Mouse (Mus musculus): ENCODE data around the gene Treh.

DNA sequence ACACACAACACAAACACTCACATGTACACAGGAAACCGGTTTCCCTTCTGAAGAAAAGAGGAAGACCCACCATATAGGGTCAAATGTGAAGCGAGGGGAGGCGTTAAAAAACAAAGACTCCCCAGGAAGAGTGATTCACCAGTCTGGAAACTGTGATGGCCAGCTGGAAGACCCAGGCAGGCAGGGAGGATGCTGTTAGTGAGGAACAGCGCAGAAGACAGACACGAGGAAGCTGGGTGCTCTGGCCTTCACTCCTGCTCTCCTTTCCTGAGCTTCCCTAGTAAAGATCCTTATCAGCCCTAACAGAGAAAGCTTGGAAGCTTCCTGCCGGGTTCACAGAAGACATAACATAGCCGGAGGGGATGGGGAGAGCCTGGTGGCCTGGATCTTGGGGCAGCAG lies 50.0 kb downstream of the Treh start:
- no peak for TF ChIP-seq POLR2A (IDR thresholded peaks at IDR 0.05; ENCODE audit: borderline replicate concordance, extremely low read depth, insufficient read depth, insufficient read length, poor library complexity, severe bottlenecking)
- TF ChIP-seq CTCF (IDR thresholded peaks at IDR 0.05; ENCODE audit: borderline replicate concordance, extremely low read depth, insufficient read depth, insufficient read length) = no peak

Measured in brain, embryonic 14.5 days (tissue).